Mouse (Mus musculus): ENCODE measurements around the gene Tfeb.

Tfeb gene

DNA sequence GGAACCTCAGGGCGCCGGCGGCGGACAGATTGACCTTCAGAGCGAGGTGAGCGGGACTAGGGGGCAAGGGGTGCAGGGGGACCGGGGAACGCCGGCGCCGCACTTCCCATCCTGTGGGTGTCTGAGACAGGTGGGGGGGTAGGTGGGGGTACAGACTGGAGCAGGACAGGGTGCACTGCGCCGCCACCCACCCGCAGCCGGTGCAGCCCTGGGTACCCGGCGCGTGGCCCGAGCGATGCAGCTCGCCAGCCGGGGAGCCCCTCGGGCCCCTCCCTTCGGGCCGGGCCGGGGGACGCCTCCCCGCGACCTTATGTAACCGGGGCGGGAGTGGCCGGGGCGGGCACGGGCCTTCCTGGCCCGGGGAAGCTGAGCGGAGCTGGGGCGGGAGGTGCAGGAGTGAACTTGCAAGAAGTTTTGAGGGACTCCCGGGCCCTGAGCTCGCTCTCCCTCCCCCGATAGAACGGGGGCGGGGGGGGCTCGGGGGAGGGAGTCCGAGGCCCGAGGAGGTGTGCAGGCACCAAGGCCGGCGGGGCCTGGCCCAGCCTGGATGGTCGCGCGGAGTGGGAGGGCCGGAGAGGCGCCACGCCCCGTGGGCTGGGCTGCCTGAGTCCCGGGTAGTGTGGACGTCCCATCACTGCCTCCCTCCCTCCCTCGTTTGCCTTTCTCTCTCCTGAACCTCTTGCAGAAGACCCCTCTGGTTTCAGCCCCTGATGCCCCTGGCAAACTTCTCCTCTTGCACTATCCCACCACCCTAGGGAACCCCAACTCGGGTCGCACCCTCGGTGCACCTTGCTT, 638 bp downstream of the Tfeb start:
- peak; percentile 93 for DNase-seq (ENCODE audit: low read depth, low spot score)
- H3K36me3 ChIP-seq (ENCODE audit: control insufficient read depth, insufficient read depth, low read length, poor library complexity, severe bottlenecking) = no peaks in the 10 kb centered on the region; the same call in 1 of the 2 replicates

DNA sequence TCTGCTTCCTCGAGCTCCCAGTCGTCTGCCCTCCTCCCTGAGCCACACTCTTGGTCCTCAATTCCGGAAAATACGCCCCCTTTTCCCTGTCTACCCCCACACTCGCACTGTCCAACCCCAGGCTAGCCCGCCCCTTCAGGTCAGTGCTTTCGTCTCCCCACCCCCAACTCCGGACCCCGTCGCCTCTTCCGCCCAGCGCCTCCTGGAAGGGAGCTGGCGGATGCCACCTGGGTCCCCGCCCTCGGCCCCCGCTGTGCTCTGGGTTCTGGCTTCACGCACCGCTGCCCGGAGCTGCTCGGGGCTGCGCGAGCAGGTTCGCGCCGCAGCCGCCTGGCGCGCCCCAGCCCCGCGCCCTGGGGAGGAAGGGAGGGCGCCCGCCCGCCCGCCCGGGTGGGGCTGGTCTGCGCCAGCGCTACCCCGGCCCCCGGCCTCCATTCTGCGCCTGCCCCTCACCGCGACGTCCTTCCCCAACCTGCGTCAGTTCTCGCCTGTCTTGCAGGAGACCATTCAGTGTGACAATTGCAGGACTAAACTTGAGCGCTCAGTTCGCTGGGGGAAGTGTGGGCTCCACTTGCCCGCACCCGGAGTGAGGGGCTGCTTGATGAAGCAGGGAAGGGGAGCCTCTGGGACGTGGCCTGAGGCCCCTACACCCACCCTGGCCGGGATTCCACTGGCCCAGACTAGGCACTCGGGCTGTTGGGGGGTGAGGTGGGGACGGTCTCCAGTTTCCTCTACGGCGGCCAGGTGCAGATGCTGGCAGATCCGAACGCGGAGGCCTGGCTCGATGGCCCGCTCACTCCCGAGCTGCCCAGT, 1.4 kb downstream of the Tfeb start:
- H3K27me3 ChIP-seq (ENCODE audit: control insufficient read depth, insufficient read depth, low read length, poor library complexity, severe bottlenecking) = no peaks in the 10 kb centered on the region
- DNase-seq (ENCODE audit: low read depth, low spot score) = peak; percentile 91
- no peaks in the 10 kb centered on the region; the same call in 1 of the 2 replicates for H3K36me3 ChIP-seq (ENCODE audit: control insufficient read depth, insufficient read depth, low read length, poor library complexity, severe bottlenecking)

More for the DNA sequence above, 638 bp downstream of the Tfeb start:
- no peaks in the 10 kb centered on the region for H3K27me3 ChIP-seq (ENCODE audit: control insufficient read depth, insufficient read depth, low read length, poor library complexity, severe bottlenecking)

DNA sequence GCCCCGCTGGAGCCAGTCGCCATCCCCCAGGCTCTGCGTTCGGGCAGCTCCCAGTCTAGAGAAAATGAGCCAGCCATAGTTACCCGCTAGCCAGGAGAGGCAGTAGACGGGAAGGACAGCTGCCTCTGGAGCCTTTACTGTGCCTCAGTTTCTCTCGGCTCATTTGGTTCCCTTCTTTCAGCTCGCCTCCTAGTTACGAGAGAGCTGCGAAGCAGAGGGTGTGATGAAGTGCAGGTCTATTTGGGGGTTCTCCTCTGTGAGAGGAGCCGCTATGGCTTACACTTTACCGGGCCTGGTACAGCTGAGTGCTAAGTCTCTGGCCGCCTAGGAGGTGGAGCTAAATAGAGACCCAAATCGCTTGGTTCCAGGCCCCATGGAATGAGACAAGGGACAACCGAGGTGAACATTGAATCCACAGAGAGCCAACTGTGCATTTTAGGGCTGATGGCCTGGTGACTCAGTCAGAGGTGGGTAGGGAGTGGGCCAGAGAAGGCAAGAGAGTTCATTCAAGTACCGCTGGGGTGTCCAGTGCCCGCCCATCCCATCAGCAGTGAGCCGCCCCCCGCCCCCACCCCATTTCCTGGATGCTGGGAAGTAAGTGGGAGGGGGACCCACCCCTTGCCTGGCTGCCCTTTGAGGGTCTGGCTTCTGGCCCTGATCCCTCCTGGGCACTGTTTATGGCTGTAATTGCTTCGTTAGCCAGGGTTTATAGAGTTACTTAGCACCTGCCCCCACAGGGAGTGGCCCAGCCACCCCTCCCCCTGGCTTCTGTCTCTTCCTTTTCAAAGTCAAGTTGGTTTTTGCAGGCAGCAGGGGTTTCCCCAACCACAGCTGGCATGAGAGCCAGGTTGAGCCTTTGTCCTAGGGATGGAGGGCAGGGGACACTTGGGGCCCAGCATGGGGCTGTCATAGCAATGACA, 2.3 kb downstream of the Tfeb start:
- Histone ChIP-seq H3K36me3 (ENCODE audit: control insufficient read depth, insufficient read depth, low read length, poor library complexity, severe bottlenecking) (no peaks in the 10 kb centered on the region; the same call in 1 of the 2 replicates), H3K27me3 (ENCODE audit: control insufficient read depth, insufficient read depth, low read length, poor library complexity, severe bottlenecking) (no peaks in the 10 kb centered on the region)
- DNase-seq (ENCODE audit: low read depth, low spot score) = peak; percentile 80

DNA sequence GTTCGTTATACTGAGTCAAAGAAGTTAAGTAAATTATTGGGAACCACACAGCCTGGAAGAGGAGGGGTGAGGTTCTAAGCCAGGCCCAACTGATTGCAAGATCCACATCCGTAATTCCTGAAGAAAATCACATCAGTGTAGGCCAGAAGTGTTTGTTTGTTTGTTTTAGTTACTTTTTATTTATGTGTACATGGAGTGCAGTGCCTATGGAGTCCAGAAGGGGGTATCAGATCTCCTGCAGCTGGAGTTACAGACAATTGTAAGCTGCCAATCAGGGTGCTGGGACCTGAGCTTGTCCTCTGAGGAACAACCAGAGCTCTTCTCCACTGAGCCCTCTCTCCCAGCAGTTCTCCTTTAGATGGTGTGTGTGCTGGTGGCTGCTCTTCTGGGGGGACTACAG, 3.4 kb downstream of the Tfeb start:
- peak; percentile 43 for DNase-seq (ENCODE audit: low read depth, low spot score)
- Histone ChIP-seq H3K27me3 (ENCODE audit: control insufficient read depth, insufficient read depth, low read length, poor library complexity, severe bottlenecking) (no peaks in the 10 kb centered on the region), H3K36me3 (ENCODE audit: control insufficient read depth, insufficient read depth, low read length, poor library complexity, severe bottlenecking) (no peaks in the 10 kb centered on the region; the same call in 1 of the 2 replicates)

DNA sequence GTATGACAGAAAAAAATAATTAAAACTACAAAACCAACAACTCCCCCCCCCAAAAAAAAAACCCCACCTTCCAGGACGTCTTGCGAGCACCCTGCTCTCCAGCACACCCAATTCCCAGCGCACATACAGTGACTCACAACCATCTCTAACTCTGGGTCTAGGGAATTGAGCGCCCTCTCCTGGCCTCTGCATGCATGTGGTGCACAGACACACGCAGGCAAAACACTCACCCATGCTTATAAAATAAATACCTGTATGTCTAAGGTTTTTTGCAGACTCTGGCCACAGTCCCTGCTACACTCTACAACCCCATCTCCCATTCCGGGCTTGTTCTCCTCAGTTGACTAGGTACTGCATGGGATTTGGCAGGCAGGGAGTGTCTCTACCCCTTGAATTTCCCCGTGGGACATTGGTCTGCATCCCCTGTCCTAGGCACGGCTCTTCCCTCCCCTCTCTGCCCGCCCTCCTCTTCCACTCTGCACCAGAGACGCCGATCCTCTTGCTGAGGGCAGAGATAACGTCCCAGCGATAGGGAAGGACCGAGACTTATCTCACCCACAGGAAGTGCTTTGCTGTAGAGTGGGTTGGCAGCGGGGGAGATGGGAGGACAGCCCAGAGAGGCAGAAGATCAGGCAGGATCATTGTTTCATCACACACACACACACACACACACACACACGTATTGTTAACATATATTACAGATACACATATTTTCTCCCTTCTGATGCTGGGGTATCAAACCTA, 6.3 kb downstream of the Tfeb start:
- DNase-seq (ENCODE audit: low read depth, low spot score) = peak; percentile 63
- H3K27me3 ChIP-seq (ENCODE audit: control insufficient read depth, insufficient read depth, low read length, poor library complexity, severe bottlenecking) = no peaks in the 10 kb centered on the region
- no peaks in the 10 kb centered on the region; the same call in none of the 2 replicates for H3K36me3 ChIP-seq (ENCODE audit: control insufficient read depth, insufficient read depth, low read length, poor library complexity, severe bottlenecking)

- Histone ChIP-seq H3K36me3 (ENCODE audit: control insufficient read depth, insufficient read depth, low read length, poor library complexity, severe bottlenecking) (no peaks in the 10 kb centered on the region; the same call in none of the 2 replicates), H3K27me3 (ENCODE audit: control insufficient read depth, insufficient read depth, low read length, poor library complexity, severe bottlenecking) (no peaks in the 10 kb centered on the region)
- no peak for DNase-seq (ENCODE audit: low read depth, low spot score)
These were observed 7.3 kb downstream of the Tfeb start for GRCm38 (mm10) chr17:47744086-47744485.

GRCm38 (mm10) chr17:47744746-47745368, 8.0 kb downstream of the Tfeb start:
- Histone ChIP-seq H3K36me3 (ENCODE audit: control insufficient read depth, insufficient read depth, low read length, poor library complexity, severe bottlenecking) (no peaks in the 10 kb centered on the region; the same call in none of the 2 replicates), H3K27me3 (ENCODE audit: control insufficient read depth, insufficient read depth, low read length, poor library complexity, severe bottlenecking) (no peaks in the 10 kb centered on the region)
- DNase-seq (ENCODE audit: low read depth, low spot score) = peak; percentile 65

GRCm38 (mm10) chr17:47748791-47749553, 12.1 kb downstream of the Tfeb start:
- no peak for DNase-seq (ENCODE audit: low read depth, low spot score)
- peaks cover 6% of the 10 kb centered on the region for H3K36me3 ChIP-seq (ENCODE audit: control insufficient read depth, insufficient read depth, low read length, poor library complexity, severe bottlenecking)

DNA sequence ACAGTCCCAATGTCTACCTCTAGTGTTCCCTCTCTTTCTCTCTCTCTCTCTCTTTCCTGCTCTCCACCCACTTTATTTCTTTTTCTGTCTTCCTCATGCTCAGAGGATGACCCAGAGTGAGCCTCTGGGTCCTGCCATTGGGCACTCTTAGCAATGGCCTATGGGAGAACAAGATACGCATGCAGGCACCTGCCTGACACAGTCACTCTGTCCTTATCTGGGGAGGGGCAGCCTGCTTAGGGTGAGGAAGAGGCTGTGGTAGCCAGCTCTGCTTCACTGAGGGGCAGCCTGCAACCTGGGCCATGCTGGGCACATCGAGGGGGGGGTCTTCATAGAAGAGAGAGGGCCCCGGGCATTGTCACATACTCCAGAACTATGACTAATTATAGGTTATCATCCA, 12.8 kb downstream of the Tfeb start:
- Histone ChIP-seq H3K27me3 (ENCODE audit: control insufficient read depth, insufficient read depth, low read length, poor library complexity, severe bottlenecking) (no peaks in the 10 kb centered on the region), H3K36me3 (ENCODE audit: control insufficient read depth, insufficient read depth, low read length, poor library complexity, severe bottlenecking) (peaks cover 6% of the 10 kb centered on the region)
- no peak for DNase-seq (ENCODE audit: low read depth, low spot score)

More at GRCm38 (mm10) chr17:47748791-47749553, 12.1 kb downstream of the Tfeb start:
- H3K27me3 ChIP-seq (ENCODE audit: control insufficient read depth, insufficient read depth, low read length, poor library complexity, severe bottlenecking) = no peaks in the 10 kb centered on the region

DNA sequence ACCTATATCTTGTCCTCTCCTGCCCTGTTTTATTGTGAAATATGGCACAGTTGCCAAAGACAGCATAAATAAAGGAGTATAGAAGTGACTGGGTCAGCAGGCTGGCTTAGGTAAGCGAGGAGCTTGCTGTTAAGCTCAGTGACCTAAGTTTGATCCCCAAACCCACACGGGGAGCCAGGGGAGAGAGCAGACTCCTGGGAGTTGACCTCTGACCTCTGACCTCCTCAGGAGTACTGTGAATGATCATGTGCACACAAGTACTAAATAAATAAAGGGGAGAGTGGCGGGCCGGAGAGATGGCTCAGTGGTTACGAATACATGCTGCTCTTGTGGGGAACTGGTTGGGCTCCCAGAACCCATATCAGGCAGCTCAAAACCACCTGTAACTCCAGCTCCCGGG, 13.3 kb downstream of the Tfeb start:
- no peak for DNase-seq (ENCODE audit: low read depth, low spot score)
- Histone ChIP-seq H3K36me3 (ENCODE audit: control insufficient read depth, insufficient read depth, low read length, poor library complexity, severe bottlenecking) (peaks cover 6% of the 10 kb centered on the region), H3K27me3 (ENCODE audit: control insufficient read depth, insufficient read depth, low read length, poor library complexity, severe bottlenecking) (no peaks in the 10 kb centered on the region)

DNA sequence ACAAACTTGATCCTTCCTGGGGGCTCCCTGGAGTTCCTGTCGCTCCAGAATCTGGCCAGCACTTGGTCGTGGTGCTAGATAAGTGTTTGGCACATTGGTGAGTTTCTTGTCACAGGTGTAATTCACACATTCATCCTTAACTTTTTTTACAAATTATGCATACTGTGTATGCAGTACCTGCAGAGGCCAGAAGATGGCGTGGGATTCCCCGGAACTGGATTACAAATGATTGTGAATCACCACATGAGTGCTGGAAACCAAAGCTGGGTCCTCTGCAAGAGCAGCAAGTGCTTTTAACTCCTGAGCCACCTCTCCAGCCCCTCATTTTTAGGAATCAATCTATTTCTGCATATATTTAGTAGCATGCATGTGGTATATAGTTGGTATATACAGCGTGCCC, 15.0 kb downstream of the Tfeb start:
- Histone ChIP-seq H3K36me3 (ENCODE audit: control insufficient read depth, insufficient read depth, low read length, poor library complexity, severe bottlenecking) (peaks cover 6% of the 10 kb centered on the region), H3K27me3 (ENCODE audit: control insufficient read depth, insufficient read depth, low read length, poor library complexity, severe bottlenecking) (no peaks in the 10 kb centered on the region; the same call in 1 of the 2 replicates)
- DNase-seq (ENCODE audit: low read depth, low spot score) = peak; percentile 23

DNA sequence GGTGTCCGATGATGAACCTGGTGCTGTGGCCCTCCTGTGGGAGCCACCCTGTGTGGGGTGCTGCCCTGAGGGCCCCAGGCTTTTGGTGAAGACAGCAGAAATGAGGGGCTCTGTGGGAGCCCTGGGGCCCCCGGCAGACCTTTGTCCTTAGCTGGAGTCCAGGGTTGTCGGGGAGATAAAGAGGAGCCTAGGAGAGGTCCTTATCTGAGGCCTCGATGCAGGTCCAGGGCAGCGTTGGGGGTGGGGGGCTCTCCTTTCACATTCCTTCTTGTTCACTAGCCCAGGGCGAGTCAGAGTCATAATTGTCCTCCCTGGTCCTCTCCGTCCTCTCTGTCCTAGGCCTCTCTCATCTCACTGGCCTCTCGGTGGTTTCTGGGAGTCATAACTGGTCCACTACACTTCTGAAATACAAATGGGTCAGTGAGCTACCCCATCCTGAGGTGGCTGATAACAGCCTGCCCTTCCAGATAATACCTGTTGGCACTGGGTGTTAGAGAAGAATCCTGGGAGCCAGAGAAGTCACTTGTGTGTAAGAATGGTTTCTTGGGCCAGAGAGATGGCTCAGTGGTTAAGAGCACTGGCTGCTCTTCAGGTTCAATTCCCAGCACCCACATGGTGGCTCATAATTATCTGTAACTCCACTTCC, 16.4 kb downstream of the Tfeb start:
- Histone ChIP-seq H3K27me3 (ENCODE audit: control insufficient read depth, insufficient read depth, low read length, poor library complexity, severe bottlenecking) (no peaks in the 10 kb centered on the region; the same call in 1 of the 2 replicates), H3K36me3 (ENCODE audit: control insufficient read depth, insufficient read depth, low read length, poor library complexity, severe bottlenecking) (peaks cover 6% of the 10 kb centered on the region; the same call in 1 of the 2 replicates)
- no peak for DNase-seq (ENCODE audit: low read depth, low spot score)

All from splenic B cell, adult 2 months (primary cell).